Mouse (Mus musculus): ENCODE data around the gene Prcd. TPM values are rescaled to one million over a fixed set of nuclear protein-coding genes. Genes with fewer than 3 reads are reported as not detected.
A peak's percentile ranks its signal among the peaks of the same experiment; 100 is the strongest.

Prcd gene
- polyA plus RNA-seq, 1 experiment from 2014 or later = 0.53 TPM

DNA sequence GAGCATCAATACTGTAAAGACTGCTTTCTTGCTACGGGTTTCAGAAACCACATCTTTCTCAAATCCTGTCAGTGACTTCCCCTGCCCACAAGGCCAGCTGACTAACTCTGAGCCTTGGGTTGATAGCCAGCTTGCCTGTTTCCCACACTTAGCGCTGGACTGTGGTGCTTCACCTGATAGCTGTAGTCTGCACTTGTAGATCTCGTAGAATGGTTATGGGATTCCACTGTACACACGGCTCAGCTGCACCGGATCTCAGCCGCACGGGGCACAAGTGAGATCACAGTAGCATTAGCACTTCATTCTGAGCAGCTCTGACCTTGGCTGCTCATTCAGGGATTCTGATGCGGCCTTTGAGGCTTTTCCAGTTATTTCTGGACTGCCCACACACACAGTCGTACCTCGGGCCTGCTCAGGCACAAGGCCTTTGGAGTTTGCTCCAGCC lies 15.1 kb downstream of the Prcd start:
- H3K4me1 ChIP-seq (ENCODE audit: control insufficient read depth, insufficient read depth, low read length) = peaks cover 20% of the 10 kb centered on the region
- H3K27ac ChIP-seq (ENCODE audit: low read depth, low read length) = no peak overlapping the region

DNA sequence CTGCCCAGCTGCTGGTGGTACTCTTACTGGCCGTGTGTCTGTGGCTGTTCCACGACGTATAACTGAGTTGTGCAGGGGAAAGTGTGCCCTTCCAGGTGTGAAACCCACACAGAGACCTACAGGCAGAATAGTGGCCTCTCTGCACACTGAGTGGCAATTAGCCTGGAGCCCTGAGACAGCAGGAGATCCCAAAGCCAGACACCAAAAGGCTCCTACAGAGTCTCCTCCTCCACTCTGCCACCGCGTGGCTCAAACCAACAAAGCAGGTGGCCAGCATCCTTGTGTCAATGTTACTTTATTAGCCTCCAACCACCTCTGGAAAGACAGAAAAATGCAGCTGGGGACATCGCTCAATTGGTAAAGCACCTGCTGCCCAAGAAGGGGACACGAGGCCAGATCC lies 15.5 kb downstream of the Prcd start:
- H3K9me3 ChIP-seq (ENCODE audit: control insufficient read depth, low read length) = no peaks in the 10 kb centered on the region
- H3K4me1 ChIP-seq (ENCODE audit: control insufficient read depth, insufficient read depth, low read length) = peaks cover 20% of the 10 kb centered on the region
- no peak overlapping the region for H3K9ac ChIP-seq (ENCODE audit: low read length)
- ATAC-seq (ENCODE audit: insufficient read depth, low FRiP score, low TSS enrichment) = no peak
- H3K4me3 ChIP-seq (ENCODE audit: low read depth, low read length) = no peak overlapping the region
- no peaks in the 10 kb centered on the region for H3K27me3 ChIP-seq (ENCODE audit: control insufficient read depth, insufficient read depth, low read length)
- no peak overlapping the region for H3K4me2 ChIP-seq (ENCODE audit: low read depth)
- no peak overlapping the region for H3K27ac ChIP-seq (ENCODE audit: low read depth, low read length)
- DNase-seq (ENCODE audit: low spot score) = peak; percentile 54
- peaks cover 2% of the 10 kb centered on the region; the same call in 1 of the 2 replicates for H3K36me3 ChIP-seq (ENCODE audit: control insufficient read depth, insufficient read depth, low read length)
- 34% methylated on average over 7 of the region's 7 CpGs for WGBS

More for the DNA sequence above, 15.1 kb downstream of the Prcd start:
- Histone ChIP-seq H3K9ac (ENCODE audit: low read length) (no peak overlapping the region), H3K4me2 (ENCODE audit: low read depth) (no peak overlapping the region), H3K4me3 (ENCODE audit: low read depth, low read length) (no peak overlapping the region), H3K9me3 (ENCODE audit: control insufficient read depth, low read length) (no peaks in the 10 kb centered on the region), H3K27me3 (ENCODE audit: control insufficient read depth, insufficient read depth, low read length) (peaks cover 2% of the 10 kb centered on the region; the same call in 1 of the 2 replicates), H3K36me3 (ENCODE audit: control insufficient read depth, insufficient read depth, low read length) (no peaks in the 10 kb centered on the region)
- ATAC-seq (ENCODE audit: insufficient read depth, low FRiP score, low TSS enrichment) (no peak), DNase-seq (ENCODE audit: low spot score) (no peak)
- 86% methylated on average over 10 of the region's 10 CpGs for WGBS

DNA sequence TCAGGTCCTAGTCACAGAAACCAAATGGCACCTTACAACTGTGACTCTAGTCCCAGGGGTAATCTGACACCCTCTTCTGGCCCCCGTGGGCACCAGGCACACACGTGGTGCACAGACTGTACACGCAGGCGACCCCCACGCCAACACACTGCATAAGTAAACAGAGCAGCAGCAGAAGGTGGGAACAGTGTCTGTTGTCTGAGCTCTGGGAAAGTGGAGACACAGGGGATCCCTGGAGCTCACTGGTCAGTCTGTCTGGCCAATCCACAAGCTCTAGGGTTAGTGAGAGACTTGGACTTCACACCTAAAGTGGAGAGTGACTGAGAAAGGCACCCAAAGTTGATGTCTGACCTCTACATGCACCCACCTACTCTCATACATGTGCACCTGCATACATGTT lies 16.0 kb downstream of the Prcd start:
- H3K4me1 ChIP-seq (ENCODE audit: control insufficient read depth, insufficient read depth, low read length) = peaks cover 16% of the 10 kb centered on the region
- ATAC-seq (ENCODE audit: insufficient read depth, low FRiP score, low TSS enrichment) (no peak), DNase-seq (ENCODE audit: low spot score) (no peak)
- H3K27me3 ChIP-seq (ENCODE audit: control insufficient read depth, insufficient read depth, low read length) = no peaks in the 10 kb centered on the region
- no peak overlapping the region for H3K4me3 ChIP-seq (ENCODE audit: low read depth, low read length)
- no peak overlapping the region for H3K4me2 ChIP-seq (ENCODE audit: low read depth)
- H3K36me3 ChIP-seq (ENCODE audit: control insufficient read depth, insufficient read depth, low read length) = peaks cover 5% of the 10 kb centered on the region; the same call in 1 of the 2 replicates
- no peak overlapping the region for H3K27ac ChIP-seq (ENCODE audit: low read depth, low read length)
- H3K9me3 ChIP-seq (ENCODE audit: control insufficient read depth, low read length) = no peaks in the 10 kb centered on the region
- no peak overlapping the region for H3K9ac ChIP-seq (ENCODE audit: low read length)
- WGBS = 46% methylated on average over 5 of the region's 5 CpGs

DNA sequence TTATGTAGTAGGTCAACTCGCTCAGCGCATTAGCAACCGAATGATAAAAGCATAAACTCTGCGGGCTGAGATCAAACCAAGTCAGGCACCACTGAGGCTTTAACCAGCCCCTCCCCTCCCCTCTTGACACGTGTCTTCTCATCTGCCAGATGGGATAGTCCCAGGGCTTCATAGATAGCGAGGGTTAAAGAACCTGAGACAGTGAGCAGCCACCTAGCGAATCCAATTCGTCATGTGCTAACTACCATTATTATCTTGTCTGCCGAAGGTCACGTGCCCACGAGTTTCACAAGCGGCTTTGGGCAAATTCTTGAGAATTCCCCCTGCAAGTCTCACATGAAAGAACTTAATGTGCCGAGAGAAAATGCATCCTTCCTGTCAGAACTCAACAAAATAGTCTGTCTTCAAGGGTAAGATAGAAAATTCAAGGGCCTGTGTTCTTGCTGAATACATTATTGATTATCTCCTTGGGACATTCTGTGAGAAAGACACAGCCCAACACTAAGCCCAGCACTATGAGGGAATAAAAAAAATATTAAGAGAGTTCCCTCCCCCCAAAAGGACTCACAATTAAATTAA lies 16.5 kb downstream of the Prcd start:
- Histone ChIP-seq H3K4me3 (ENCODE audit: low read depth, low read length) (no peak overlapping the region), H3K36me3 (ENCODE audit: control insufficient read depth, insufficient read depth, low read length) (peaks cover 5% of the 10 kb centered on the region; the same call in 1 of the 2 replicates), H3K27me3 (ENCODE audit: control insufficient read depth, insufficient read depth, low read length) (no peaks in the 10 kb centered on the region), H3K9ac (ENCODE audit: low read length) (no peak overlapping the region), H3K4me1 (ENCODE audit: control insufficient read depth, insufficient read depth, low read length) (peaks cover 16% of the 10 kb centered on the region), H3K4me2 (ENCODE audit: low read depth) (no peak overlapping the region), H3K9me3 (ENCODE audit: control insufficient read depth, low read length) (no peaks in the 10 kb centered on the region), H3K27ac (ENCODE audit: low read depth, low read length) (no peak overlapping the region)
- 49% methylated on average over 13 of the region's 13 CpGs for WGBS
- DNase-seq (ENCODE audit: low spot score) (peak; percentile 27), ATAC-seq (ENCODE audit: insufficient read depth, low FRiP score, low TSS enrichment) (no peak)

DNA sequence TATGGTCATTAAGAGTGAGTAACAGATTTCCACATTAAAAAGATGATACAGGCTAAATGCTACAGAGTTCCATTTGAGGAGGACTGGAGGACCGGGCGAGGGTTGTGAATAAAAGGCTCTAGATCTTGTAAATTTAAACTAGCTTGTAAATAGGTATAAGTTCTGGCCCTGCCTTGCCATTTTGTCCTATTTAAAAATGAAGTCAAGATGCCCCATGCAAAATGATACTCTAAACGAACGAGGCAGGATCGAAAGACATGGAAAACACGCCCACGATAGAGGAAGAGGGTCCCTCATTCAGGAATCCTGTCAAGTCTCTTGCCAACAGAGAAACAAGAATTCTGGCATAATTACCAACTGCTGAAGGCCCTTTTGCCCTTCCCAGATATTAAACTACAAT lies 17.1 kb downstream of the Prcd start:
- ATAC-seq (ENCODE audit: insufficient read depth, low FRiP score, low TSS enrichment) (no peak), DNase-seq (ENCODE audit: low spot score) (no peak)
- Histone ChIP-seq H3K9ac (ENCODE audit: low read length) (no peak overlapping the region), H3K27me3 (ENCODE audit: control insufficient read depth, insufficient read depth, low read length) (no peaks in the 10 kb centered on the region), H3K4me1 (ENCODE audit: control insufficient read depth, insufficient read depth, low read length) (peaks cover 16% of the 10 kb centered on the region), H3K4me3 (ENCODE audit: low read depth, low read length) (no peak overlapping the region), H3K27ac (ENCODE audit: low read depth, low read length) (no peak overlapping the region), H3K9me3 (ENCODE audit: control insufficient read depth, low read length) (no peaks in the 10 kb centered on the region), H3K36me3 (ENCODE audit: control insufficient read depth, insufficient read depth, low read length) (peaks cover 5% of the 10 kb centered on the region; the same call in 1 of the 2 replicates), H3K4me2 (ENCODE audit: low read depth) (no peak overlapping the region)
- 88% methylated on average over 7 of the region's 7 CpGs for WGBS

DNA sequence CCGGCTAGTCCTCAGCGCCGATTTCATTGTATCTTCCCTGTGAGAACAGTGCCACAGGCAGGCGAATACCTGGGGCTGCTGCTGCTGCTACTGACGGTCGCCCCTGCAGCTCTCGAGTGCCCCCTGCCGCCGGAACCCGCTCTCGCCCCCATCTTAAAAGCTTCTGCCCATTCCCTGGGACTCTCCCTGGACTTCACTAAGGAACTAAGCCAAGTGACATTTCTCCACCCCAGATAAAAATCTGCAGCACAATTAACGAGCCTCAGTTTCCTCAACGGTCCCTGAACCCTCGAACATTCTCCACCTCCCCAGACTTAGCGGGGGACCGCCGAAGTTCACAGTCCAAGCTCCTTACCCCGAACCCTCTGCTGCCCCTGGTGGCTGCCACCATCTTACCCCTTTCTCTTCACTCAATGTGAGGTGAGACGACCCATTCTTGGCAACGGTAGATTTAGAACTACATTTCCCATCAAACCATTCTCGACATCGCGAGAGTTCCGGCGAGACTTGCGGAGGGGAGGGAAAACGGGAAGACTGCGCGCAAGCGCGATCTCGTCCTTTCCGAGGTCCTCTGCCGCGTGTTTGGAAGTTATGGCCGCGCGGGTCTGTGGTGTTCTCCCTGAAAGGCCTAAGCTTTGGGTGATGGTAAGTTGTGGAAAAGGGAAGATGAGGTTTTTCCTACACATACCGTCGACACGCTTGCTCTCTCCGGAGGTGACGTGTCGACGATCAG lies 17.9 kb downstream of the Prcd start:
- Histone ChIP-seq H3K4me1 (ENCODE audit: control insufficient read depth, insufficient read depth, low read length) (peaks cover 16% of the 10 kb centered on the region), H3K36me3 (ENCODE audit: control insufficient read depth, insufficient read depth, low read length) (peaks cover 11% of the 10 kb centered on the region), H3K27ac (ENCODE audit: low read depth, low read length) (no peak overlapping the region), H3K9me3 (ENCODE audit: control insufficient read depth, low read length) (no peaks in the 10 kb centered on the region), H3K27me3 (ENCODE audit: control insufficient read depth, insufficient read depth, low read length) (no peaks in the 10 kb centered on the region), H3K4me3 (ENCODE audit: low read depth, low read length) (peak overlapping the region; percentile 78), H3K4me2 (ENCODE audit: low read depth) (peak overlapping the region; percentile 76), H3K9ac (ENCODE audit: low read length) (peak overlapping the region; percentile 89)
- DNase-seq (ENCODE audit: low spot score) (peak; percentile 98), ATAC-seq (ENCODE audit: insufficient read depth, low FRiP score, low TSS enrichment) (peak; percentile 81)
- 2% methylated on average over 45 of the region's 45 CpGs for WGBS

DNA sequence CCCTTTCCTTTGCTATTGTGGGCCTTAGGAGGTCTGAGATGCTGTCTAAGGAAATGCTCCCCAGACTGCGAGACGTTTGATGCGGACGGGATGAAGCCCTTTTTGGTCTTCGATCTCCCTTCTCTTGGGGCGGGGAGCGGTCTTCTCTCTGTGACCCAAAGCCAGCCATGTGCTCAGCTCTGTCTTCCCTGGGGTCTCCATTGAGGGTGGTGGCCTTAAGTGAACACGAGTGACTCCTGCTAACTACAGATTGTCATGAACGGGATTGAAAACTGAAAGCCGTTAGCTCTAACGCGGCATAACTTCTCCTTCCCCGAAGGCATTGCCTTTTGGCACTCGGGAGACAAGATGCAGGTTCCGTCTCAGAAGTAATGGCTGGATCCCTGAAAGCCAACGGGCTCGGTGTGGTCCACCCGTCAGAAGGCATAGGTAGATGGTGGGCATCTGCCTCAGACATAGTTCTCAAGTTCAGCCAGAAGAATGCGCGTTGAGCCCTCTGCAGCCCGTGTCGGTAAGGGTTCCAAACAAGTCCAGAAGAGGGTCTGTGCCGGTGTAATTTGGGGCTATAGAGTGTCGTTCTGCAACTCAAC lies 18.6 kb downstream of the Prcd start:
- Histone ChIP-seq H3K9me3 (ENCODE audit: control insufficient read depth, low read length) (no peaks in the 10 kb centered on the region), H3K27ac (ENCODE audit: low read depth, low read length) (no peak overlapping the region), H3K4me3 (ENCODE audit: low read depth, low read length) (peak overlapping the region; percentile 78), H3K4me1 (ENCODE audit: control insufficient read depth, insufficient read depth, low read length) (peaks cover 16% of the 10 kb centered on the region), H3K27me3 (ENCODE audit: control insufficient read depth, insufficient read depth, low read length) (no peaks in the 10 kb centered on the region), H3K4me2 (ENCODE audit: low read depth) (peak overlapping the region; percentile 76), H3K9ac (ENCODE audit: low read length) (peak overlapping the region; percentile 89), H3K36me3 (ENCODE audit: control insufficient read depth, insufficient read depth, low read length) (peaks cover 14% of the 10 kb centered on the region)
- DNase-seq (ENCODE audit: low spot score) (peak; percentile 27), ATAC-seq (ENCODE audit: insufficient read depth, low FRiP score, low TSS enrichment) (peak; percentile 19; the same call in 1 of the 2 replicates)
- WGBS = under 1% methylated on average over 24 of the region's 24 CpGs

DNA sequence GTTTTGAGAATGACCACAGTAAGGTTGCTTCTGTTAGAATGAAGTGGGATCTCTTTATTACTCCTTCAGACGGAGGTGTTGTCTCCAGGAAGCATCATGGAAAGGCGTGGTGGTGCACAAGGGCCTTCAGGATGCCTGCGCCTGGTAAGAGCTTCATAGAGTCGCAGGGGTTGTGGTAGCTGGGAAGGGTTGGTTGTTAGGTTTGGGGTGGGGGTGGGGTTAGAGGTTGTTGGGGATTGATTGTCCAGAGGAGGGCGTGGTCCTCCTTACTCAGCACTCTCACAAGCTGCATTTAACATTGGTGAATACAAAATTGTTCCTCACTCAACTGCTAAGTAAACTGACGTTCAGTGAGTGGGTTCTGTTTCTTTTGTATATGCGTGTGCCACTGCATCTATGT lies 19.3 kb downstream of the Prcd start:
- whole genome bisulfite sequencing = 22% methylated on average over 7 of the region's 7 CpGs
- Histone ChIP-seq H3K4me2 (ENCODE audit: low read depth) (peak overlapping the region; percentile 76), H3K27me3 (ENCODE audit: control insufficient read depth, insufficient read depth, low read length) (no peaks in the 10 kb centered on the region), H3K36me3 (ENCODE audit: control insufficient read depth, insufficient read depth, low read length) (peaks cover 14% of the 10 kb centered on the region), H3K9me3 (ENCODE audit: control insufficient read depth, low read length) (no peaks in the 10 kb centered on the region), H3K4me3 (ENCODE audit: low read depth, low read length) (peak overlapping the region; percentile 78), H3K9ac (ENCODE audit: low read length) (peak overlapping the region; percentile 89), H3K27ac (ENCODE audit: low read depth, low read length) (no peak overlapping the region), H3K4me1 (ENCODE audit: control insufficient read depth, insufficient read depth, low read length) (peaks cover 16% of the 10 kb centered on the region)
- ATAC-seq (ENCODE audit: insufficient read depth, low FRiP score, low TSS enrichment) (no peak), DNase-seq (ENCODE audit: low spot score) (no peak)

Data from neural tube, embryonic 11.5 days (tissue).